Mouse (Mus musculus) T-cell, adult 2 months (primary cell): ENCODE measurements at regions not wholly inside any gene's neighbourhood (a gene's known extent, or its start where the extent isn't known, plus 50 kb on each side); places are given as distances from the start of the nearest gene placed in this dataset.

Experiments
- DNase-seq: peaks from one replicate; pipeline ENCODE4 v3.0.0; 2022; ENCODE audit warnings: low spot score

DNA sequence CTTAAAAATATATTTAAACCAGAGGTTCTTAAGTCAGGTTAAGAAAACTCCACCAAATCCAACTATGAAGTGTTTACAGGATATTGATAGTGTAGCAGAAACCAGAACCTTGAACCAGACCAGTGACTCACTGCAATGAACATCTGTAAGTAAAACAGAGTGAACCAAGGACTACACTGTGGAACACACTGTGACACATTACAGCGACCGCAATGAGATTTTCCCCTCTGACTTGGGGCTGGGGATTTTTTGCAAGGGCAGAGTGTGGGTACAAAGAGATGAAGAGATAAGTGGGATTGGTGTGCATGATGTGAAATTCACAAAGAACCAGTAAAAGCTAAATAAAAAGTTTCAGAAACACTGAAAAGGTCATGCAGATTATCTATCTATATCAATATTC, 73.0 kb upstream of the Nrn1 start:
- DNase-seq = peak; percentile 86

DNA sequence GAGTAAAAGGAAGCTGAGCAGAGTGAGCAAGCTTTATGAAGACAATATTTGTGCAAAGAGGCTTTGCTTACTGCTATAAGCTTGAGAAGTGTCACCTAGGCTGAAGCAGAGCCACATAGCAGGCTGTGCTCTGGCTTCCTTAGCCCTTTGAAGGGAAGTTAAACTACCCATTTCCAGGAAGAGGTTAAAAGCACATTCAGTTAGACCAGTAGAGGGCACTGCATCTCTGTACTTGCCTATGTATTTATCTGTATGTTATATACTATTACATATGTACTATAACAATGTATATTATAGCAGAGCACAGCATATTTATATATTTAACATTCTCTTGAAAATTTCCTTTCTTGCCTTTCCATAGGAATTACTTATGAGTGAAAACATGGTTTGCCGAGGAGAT, 54.4 kb upstream of the Nrn1 start:
- peak; percentile 39 for DNase-seq
